Mouse (Mus musculus): Measurements from ENCODE around the gene Cpn2.

The Cpn2 gene

DNA sequence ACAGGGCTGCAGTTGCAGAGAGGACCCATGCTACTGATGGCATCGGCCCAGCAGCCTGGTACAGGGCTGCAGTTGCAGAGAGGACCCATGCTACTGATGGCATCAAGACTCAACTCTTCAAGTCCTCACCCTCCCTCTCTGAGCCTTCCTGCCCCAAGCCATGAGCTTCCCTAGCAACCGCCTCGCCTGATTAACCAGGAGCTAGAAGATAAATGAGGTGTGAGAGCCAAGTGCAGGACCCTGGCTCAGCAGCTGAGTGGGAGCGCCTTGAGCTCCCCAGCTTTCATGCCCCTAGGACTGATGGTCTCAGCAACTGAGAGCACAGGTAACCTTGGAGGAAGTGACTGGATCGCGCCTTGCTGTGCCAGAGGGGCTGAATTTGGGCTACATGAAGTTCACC lies 23.1 kb upstream of the Cpn2 start:
- ChIA-PET POLR2A (interaction anchor here in 1 of 4 experiments (0.6 to 1.3 kb wide), 4 partner anchors 9 to 65 kb away, joined by 3 to 5 read pairs (median 4); no protein-coding TSS in a partner anchor), CTCF (interaction anchor here in 1 of 4 experiments (0.6 kb wide), 1 partner anchor 27 kb away, joined by 3 read pairs; no protein-coding TSS in a partner anchor)

DNA sequence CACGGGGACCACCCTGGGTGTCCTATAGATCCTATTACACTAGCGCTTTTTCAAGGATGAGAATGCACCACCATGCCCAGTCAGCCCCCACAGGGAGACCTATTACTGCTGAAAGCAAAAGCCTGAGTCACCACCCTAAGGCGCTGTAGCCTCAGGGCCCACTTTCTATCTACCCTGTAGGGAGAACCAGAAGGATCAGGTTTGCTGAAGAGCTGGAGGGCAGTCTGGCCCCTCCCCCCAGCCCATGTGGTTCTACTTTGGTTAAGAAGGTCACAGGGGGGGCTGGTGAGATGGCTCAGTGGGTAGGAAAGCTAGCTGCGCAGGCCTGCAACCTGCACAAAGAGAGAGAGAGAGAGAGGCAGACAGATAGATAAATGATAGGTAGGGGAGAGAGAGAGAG lies 18.4 kb upstream of the Cpn2 start:
- POLR2A ChIA-PET, result interaction anchor here (0.5 to 7.7 kb wide), 17 partner anchors 9 to 602 kb away, joined by 3 to 48 read pairs (median 4); no protein-coding TSS in a partner anchor
- CTCF ChIA-PET, result interaction anchor here (0.6 to 2.4 kb wide), 9 partner anchors 10 to 298 kb away, joined by 3 to 15 read pairs (median 4); no protein-coding TSS in a partner anchor

DNA sequence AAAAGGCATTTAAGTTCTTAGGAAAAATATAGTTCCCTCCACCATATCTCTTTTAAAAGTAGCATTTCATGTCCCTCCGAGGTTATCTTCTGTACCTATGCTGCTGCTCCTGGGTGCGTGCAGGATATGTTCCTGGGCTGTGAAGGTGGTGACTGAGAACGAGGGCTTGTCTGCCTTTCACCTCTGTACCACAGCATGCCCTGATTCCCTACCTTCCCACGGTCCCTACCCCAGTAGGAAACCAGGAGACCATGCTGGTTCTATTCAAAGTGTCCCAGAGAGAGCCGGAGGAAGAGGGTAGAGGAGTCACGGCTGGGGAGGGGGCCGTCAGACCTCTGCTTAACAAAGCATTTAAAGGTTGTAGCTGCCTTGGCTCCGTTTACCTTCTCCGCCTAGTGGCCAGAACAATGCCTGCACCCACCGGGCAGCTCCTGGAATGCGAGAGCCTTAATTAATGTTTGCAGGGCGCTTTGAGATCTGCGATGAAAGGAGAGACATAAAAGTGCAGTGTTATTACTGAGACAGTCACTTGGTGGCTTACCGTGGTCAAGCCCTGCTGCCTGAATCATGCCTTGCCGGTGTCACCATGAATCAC lies 16.5 kb upstream of the Cpn2 start:
- POLR2A ChIA-PET, result interaction anchor here in 3 of 4 experiments (0.6 to 7.7 kb wide), 17 partner anchors 8 to 1042 kb away, joined by 3 to 48 read pairs (median 4); partner anchors contain the start of genes Gp5 (in 1 of the 3) and Hes1 (in 1 of the 3)
- CTCF ChIA-PET, result interaction anchor here (0.6 to 2.4 kb wide), 32 partner anchors 8 to 1334 kb away, joined by 3 to 10 read pairs (median 4); no protein-coding TSS in a partner anchor

DNA sequence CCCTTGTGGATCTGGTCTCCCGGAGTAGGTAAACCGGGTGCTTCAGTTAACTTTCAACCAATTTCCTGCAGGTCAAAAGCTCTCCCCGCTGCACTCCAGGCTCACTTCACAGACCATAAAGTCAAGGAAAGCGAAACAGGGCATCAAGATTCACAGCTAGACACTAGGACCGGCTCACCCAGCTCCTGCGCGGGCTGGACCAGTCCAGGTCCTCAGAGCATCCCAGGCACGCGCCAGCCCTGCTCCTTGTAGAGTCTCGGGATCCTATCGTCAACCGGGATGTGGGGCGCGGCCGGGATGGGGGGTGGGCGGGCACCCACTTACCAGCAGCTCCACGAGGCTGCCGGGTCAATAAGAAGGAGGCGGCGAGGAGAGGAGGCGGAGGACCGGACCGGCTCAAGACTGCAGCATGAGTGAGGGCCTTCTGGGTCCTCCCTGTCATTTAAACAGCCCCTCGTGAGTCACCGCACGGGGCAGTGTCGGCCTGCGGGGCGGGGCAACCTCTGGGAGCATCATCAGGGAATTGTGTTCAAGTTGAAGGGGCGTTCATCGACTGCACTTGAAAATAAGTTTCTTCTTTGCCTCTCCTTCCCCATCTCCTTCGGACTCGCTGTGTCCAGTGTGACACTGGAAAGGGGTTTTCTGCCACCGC lies 15.7 kb upstream of the Cpn2 start, which contains the start of gene Lrrc15:
Gene Lrrc15, minus strand, starts transcription at position 413 of the 652 bp plus-strand sequence.
- ChIA-PET POLR2A (interaction anchor here in 3 of 4 experiments (0.5 to 7.7 kb wide), 18 partner anchors 9 to 1043 kb away, joined by 3 to 48 read pairs (median 4); partner anchors contain the start of gene Gp5 (in 1 of the 3)), CTCF (interaction anchor here (0.7 to 2.4 kb wide), 13 partner anchors 12 to 244 kb away, joined by 3 to 10 read pairs (median 5); no protein-coding TSS in a partner anchor)

DNA sequence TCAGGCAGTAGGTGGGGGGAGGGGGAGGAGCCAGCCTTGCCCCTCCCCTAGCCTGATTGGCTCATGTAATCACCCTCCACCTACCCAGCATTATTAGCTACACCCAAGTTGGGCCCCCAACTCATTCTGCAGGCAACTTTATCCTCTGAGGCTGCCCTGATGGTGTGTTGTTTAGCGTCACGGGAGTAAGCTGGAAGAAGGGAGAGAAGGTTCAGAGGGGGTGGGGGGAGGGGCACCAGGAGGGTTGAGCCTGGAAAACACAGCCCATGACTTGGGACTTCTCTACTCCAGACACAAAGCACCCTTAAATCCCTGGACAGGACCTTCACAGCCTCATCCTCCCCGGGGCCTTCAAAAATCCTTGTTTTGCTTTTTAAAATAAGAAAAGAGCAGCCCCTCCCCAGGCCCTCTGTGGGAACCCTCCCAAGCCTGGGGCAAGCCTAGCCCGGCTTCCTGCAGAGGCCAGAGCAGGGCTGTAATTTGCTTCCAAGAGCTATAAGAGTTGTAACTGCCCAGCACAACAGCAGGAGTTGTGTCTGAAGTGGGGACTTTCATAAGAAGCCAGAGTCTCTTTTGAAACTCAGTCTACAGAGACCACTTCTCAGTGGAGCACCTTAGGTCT lies 13.5 kb upstream of the Cpn2 start:
- POLR2A ChIA-PET, result interaction anchor here (0.5 to 7.7 kb wide), 40 partner anchors 9 to 741 kb away, joined by 3 to 48 read pairs (median 3); partner anchors contain the start of genes Hes1 (in 3 of the 4) and Gp5 (in 1 of the 4)
- CTCF ChIA-PET, result interaction anchor here (0.6 to 1.8 kb wide), 15 partner anchors 17 to 540 kb away, joined by 3 to 7 read pairs (median 4); no protein-coding TSS in a partner anchor

DNA sequence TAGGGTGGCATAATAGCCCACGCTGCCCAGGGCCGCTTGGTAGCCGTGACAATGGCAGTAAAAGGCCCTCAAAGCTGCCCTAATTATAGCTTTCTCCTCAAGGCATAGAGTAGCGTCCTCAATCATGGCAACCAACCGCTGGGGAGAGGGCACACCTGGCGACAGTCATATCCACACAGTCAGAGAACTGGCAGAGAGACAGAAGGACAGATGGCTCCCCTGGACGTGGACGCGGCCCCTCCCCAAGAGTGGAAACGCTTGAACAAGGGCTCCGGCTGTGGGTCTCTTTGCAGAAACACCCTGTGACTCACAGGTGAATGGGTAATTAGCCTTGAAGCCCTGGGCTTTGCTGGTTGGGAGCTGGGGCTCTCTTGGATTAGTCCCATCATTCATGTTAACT lies 11.1 kb upstream of the Cpn2 start:
- POLR2A ChIA-PET, result interaction anchor here in 1 of 4 experiments (0.6 to 1.6 kb wide), 2 partner anchors 12 to 48 kb away, joined by 3 to 5 read pairs; no protein-coding TSS in a partner anchor
- CTCF ChIA-PET, result interaction anchor here in 1 of 4 experiments (0.9 kb wide), 1 partner anchor 792 kb away, joined by 3 read pairs; no protein-coding TSS in a partner anchor

DNA sequence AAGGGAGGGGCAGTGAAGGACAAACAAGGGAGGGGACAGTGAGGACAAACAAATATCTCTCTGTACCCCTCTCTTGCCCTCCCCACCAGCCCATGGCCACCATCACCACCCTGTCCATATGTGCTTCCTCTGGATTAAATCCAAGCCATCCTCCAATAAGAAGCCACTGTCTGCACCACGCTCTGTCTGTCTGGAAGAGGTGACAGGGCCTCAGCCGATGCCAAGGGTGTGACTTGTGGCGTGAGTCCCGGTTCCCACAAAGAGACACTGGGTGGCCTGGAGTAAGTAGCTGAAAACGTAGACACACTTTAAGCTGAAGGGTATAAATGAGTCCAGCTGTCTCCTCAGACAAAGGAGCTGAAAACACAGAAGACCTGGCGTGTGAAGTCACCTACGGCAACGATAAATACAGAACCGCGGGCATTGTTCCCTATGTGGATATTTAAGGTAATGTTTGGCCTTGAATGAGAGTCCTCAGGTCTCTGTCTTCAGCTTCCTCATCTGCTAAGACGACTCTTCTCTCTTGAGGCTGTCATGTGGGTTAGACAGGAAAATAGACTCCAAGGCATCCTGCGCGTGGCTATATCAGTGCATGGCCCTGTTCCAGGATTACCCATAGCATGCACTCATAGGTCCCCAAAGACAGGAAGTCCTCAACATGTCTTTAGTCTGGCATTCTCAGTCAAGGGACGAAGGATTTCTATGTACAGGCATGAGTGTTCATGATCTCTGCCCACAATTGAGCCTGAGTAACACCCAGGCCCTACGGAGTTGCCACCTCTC lies 8.4 kb upstream of the Cpn2 start:
- CTCF ChIA-PET, result interaction anchor here in 3 of 4 experiments (0.6 to 1.7 kb wide), 4 partner anchors 8 to 27 kb away, joined by 3 to 4 read pairs (median 4); no protein-coding TSS in a partner anchor
- POLR2A ChIA-PET, result interaction anchor here in 3 of 4 experiments (0.6 to 3.7 kb wide), 4 partner anchors 9 to 33 kb away, joined by 3 to 19 read pairs (median 4); no protein-coding TSS in a partner anchor

DNA sequence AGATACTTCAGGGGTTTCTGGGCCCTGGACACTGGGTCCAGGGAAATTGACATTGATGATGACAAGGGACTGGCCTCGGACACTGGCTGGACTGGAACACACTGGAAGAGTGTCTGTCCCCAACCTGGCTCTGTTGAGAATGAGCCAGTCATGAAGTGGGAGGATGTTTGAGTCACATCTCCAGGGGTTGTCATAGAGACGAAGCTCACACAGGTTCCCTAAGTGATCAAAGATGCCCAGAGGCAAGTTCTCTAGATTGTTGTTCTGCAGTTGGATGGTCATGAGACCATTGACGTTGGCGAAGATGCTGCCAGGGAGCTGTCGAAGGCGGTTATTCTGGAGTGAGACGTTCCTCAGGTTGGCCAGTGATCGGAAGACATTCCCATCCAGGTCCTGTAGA lies 5.8 kb upstream of the Cpn2 start:
- ChIA-PET CTCF (interaction anchor here in 2 of 4 experiments (0.5 to 1.6 kb wide), 4 partner anchors 10 to 197 kb away, joined by 3 to 5 read pairs (median 4); no protein-coding TSS in a partner anchor), POLR2A (interaction anchor here in 2 of 4 experiments (1.1 to 5.2 kb wide), 7 partner anchors 10 to 244 kb away, joined by 3 to 48 read pairs (median 3); partner anchors contain the start of gene Lrrc15 (in 1 of the 2))

DNA sequence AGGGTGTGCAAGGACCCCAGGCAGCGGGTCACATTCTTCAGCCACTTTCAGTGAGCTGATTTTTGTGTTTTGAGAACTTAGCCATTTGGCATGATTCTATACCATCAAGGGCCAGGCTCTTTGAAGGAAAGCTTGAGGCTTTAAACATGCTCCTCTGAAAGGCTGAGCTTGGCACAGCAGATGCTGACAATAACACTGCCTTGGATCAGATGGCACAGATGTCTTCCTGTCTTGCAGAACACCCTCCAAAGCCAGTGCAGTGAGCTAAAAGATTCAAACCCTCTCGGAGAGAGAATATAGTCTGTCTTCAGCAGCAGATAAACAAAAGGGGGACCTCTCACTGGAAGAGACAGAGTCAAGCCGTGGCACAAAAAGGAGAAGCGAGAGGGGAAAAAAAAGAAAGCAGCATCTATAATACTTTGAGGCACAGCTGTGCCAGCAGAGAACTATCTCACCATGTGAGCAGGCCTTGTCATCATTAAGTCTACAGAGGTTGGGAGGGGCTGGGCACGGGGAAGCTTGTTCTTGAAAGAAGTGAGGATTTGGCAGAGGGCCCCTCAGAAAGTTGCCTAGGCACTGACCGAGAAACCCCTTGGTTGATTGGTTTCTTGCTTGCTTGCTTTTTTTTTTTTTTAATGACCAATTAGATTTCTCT lies 4.8 kb upstream of the Cpn2 start:
- CTCF ChIA-PET, result interaction anchor here in 2 of 4 experiments (0.7 to 2.8 kb wide), 5 partner anchors 9 to 433 kb away, joined by 3 to 8 read pairs (median 4); partner anchors contain the start of gene Lrrc15 (in 1 of the 2)
- POLR2A ChIA-PET, result interaction anchor here in 2 of 4 experiments (0.6 to 5.2 kb wide), 9 partner anchors 9 to 249 kb away, joined by 3 to 48 read pairs (median 4); partner anchors contain the start of gene Lrrc15 (in 2 of the 2)

DNA sequence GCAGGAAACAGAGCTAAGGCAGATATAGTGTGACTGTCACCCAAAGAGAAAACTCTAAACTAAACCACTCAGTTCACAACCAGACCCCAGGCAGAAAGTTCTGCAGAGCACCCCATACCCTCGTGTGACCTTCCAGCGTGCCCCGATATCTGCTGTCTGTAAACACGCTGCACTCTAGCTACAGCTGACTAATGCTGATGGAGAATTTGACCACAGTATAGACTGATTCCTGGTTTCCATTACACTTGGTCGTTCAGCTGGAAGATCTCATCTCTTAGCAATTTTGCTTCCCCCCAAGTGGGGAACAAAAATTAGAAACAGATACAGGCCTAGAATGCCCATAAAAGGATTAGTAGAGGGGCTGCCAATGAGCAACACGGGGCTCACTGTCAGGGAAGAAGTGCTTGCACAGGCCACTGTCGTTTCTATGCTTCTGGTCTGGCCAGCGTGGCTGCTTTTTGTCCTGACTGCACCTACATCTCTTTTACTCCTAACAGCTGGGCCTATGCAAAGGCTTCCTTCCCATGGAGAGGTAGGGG lies 4.0 kb upstream of the Cpn2 start:
- ChIA-PET CTCF (interaction anchor here in 2 of 4 experiments (0.9 to 2.8 kb wide), 5 partner anchors 8 to 432 kb away, joined by 3 to 8 read pairs (median 4); partner anchors contain the start of gene Lrrc15 (in 1 of the 2)), POLR2A (interaction anchor here in 2 of 4 experiments (0.6 to 5.2 kb wide), 7 partner anchors 10 to 250 kb away, joined by 3 to 48 read pairs (median 5); partner anchors contain the start of gene Lrrc15 (in 1 of the 2))

DNA sequence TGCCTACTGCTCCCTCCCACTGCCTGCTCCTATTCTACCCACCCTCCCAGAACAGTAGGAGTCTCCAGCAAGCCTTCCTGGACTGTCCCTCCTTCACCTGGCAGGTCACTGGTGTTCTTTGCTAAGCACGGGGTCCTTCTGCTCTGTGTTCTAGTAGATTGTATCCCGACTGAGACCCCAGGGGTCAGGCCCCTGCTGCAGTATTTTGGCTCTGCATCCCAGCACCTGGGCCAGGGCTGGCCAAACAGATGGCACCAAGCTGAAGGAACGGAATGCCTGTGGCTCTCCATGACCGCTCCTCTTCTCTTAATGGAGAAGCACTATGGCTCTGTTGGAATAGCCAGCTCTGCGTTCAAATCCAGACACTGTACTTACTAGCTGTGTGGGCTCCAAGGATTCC lies 738 bp downstream of the Cpn2 start:
- POLR2A ChIA-PET, result interaction anchor here in 1 of 4 experiments (1.1 kb wide), 1 partner anchor 11 kb away, joined by 3 read pairs; no protein-coding TSS in a partner anchor

DNA sequence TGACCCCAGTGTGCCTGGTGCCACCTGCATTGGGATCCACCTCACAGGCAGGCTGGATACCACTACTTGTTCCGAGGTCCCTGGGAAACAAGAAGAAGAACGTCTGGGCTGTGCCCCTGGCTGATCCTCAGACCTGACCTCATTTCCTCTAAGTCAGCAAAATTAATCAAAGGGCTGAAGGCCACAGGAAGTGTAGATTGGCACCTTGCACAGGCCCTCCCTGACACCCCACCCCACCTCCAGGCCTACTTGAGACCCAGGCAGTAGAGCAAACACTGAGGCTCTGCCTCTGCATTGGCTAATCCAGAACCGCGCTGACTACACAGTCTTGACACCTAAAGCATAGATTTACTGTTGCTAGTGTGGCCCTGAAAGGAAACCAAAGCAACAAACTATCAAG lies 1.7 kb downstream of the Cpn2 start:
- CTCF ChIA-PET, result interaction anchor here in 3 of 4 experiments (0.5 to 1.1 kb wide), 3 partner anchors 10 to 320 kb away, joined by 3 read pairs; no protein-coding TSS in a partner anchor

More for the DNA sequence above, 738 bp downstream of the Cpn2 start:
- CTCF ChIA-PET, result no interaction called here

DNA sequence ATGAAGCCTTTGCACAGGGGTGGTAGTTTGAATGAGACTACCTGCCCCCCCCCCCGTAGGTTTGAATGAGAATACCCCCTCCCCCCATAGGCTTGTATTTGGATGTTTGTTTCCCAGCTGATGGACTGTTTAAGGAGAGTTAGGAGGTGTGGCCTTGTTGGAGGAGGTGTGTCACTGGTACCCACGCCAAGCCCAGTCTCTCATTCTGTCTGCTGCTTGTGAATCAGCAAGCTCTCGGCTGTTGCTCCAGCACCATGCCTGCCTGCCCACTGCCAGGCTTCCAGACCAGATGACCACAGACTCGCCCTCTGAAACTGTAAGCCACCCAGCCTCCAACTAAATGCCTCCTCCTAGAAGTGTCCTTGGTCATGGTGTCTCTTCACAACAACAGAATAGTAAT lies 4.1 kb downstream of the Cpn2 start:
- ChIA-PET POLR2A (interaction anchor here in 1 of 4 experiments (0.5 to 1.9 kb wide), 6 partner anchors 9 to 418 kb away, joined by 3 to 6 read pairs (median 3); no protein-coding TSS in a partner anchor), CTCF (interaction anchor here (0.5 to 2.1 kb wide), 34 partner anchors 8 to 1562 kb away, joined by 3 to 17 read pairs (median 4); partner anchors contain the start of gene Lrrc15 (in 1 of the 4))

More for the DNA sequence above, 1.7 kb downstream of the Cpn2 start:
- POLR2A ChIA-PET, result no interaction called here

DNA sequence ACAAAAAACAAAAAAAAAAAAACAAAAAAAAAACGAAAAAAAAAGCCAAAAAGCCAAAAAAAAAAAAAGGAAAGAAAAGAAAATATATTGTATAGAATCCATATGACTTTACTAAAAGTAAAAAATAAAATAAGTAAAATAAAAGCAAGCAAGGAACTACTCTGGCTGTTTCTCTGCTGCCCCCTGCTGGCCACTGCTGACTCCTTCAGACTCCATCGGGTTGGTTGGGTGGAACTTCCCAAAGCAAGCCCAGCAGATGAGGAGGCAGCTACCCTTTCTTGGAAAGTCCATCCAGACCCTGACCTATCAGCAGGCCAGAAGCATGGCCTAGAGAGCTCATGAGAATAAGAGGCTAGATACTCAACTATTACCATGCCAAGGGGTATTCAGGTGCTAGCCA lies 4.6 kb downstream of the Cpn2 start:
- ChIA-PET CTCF (interaction anchor here (0.5 to 2.1 kb wide), 41 partner anchors 8 to 1562 kb away, joined by 3 to 17 read pairs (median 4); partner anchors contain the start of gene Lrrc15 (in 1 of the 4)), POLR2A (interaction anchor here in 3 of 4 experiments (0.7 to 1.9 kb wide), 9 partner anchors 10 to 447 kb away, joined by 3 to 6 read pairs (median 3); no protein-coding TSS in a partner anchor)

DNA sequence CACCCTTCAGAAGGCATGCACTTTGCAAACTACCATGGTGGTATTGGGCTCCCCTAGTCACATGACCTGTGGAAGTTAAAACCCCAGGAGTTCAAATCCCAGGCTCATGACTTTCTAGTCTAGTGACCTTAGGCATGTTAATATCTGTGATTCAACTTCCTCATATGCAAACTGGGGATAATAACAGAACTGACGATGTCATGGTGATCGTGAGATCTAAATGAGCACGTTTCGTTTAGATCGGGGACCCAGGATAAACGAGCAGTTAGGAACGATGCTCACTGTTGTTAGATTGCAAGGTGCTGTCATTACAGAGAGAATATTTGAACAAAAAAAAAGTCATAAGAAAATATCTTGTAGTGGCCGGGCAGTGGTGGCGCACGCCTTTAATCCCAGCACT lies 5.1 kb downstream of the Cpn2 start:
- ChIA-PET POLR2A (interaction anchor here in 3 of 4 experiments (0.7 to 1.9 kb wide), 8 partner anchors 10 to 447 kb away, joined by 3 to 6 read pairs (median 4); no protein-coding TSS in a partner anchor), CTCF (interaction anchor here (0.5 to 2.1 kb wide), 20 partner anchors 11 to 809 kb away, joined by 3 to 15 read pairs (median 4); partner anchors contain the start of gene Lrrc15 (in 1 of the 4))

DNA sequence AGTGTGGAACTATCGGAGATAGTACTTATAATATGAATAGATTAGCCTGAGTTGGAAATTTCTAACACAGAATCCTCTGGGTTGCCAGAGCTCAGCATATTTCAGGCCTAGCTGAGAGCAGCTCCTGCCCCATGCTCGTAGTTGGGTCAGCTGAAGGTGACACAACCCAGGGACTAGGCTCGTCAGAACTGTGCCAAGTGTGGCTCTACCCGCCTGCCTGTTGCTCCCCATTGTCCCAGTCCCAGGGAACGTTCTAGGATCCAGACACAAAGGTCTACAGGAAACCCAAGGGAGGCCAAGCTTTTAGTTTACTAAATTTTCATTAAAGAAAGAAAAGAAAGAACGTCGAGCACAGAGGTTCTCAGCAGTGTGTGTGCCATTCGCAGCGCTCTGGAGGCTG lies 6.0 kb downstream of the Cpn2 start:
- ChIA-PET CTCF (interaction anchor here (0.5 to 2.4 kb wide), 9 partner anchors 9 to 130 kb away, joined by 3 to 7 read pairs (median 4); no protein-coding TSS in a partner anchor), POLR2A (interaction anchor here in 2 of 4 experiments (0.6 to 1.9 kb wide), 5 partner anchors 14 to 199 kb away, joined by 3 to 6 read pairs (median 4); no protein-coding TSS in a partner anchor)

Measured in embryonic stem cell, embryonic (primary cell).